Mouse (Mus musculus): Measurements from ENCODE around the gene Gprin2.

- TF ChIP-seq POLR2A (IDR thresholded peaks at IDR 0.05; ENCODE audit: borderline replicate concordance, control insufficient read depth, low read depth, low read length) = no peak
- TF ChIP-seq CTCF (IDR thresholded peaks at IDR 0.05; ENCODE audit: control insufficient read depth, insufficient read depth, low read length) = no peak
These were observed 22.0 kb upstream of the Gprin2 start for GRCm38 (mm10) chr14:34223362-34223898.
